Mouse (Mus musculus): ENCODE results near the gene Ccdc78. TPM values are rescaled to one million over a fixed set of nuclear protein-coding genes. Genes with fewer than 3 reads are reported as not detected.

Ccdc78 gene
- polyA plus RNA-seq, 1 experiment from 2014 or later: 0.18 TPM

DNA sequence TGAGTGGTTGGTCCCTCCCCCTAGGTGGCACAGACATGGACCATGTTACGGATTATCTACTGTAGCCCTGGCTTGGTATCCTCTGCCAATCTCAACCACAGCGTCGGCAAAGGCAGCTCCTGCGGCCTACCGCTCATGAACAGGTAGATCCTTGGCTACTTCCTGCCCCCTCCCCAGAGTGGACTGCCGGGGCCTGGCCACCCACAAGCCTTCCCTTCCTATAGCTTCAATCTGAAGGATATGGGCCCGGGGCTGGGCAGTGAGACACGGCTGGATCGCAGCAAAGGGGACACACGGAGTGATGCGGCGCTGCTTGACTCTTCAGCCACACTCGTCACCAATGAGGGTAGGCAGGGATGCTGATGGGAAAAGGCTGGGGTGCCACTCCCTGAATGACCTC lies 40.6 kb downstream of the Ccdc78 start:
- Histone ChIP-seq H3K36me3 (ENCODE audit: control insufficient read depth, insufficient read depth, low read length) (peaks cover 45% of the 10 kb centered on the region), H3K9ac (replicated peaks; ENCODE audit: low read length) (no peak overlapping the region), H3K4me3 (replicated peaks; ENCODE audit: low read depth, low read length) (no peak overlapping the region), H3K4me1 (ENCODE audit: control insufficient read depth, insufficient read depth, low read length) (peaks cover 39% of the 10 kb centered on the region), H3K4me2 (ENCODE audit: low read length) (no peak overlapping the region), H3K9me3 (ENCODE audit: control insufficient read depth, low read length) (no peaks in the 10 kb centered on the region), H3K27ac (replicated peaks; ENCODE audit: low read depth, low read length) (no peak overlapping the region), H3K27me3 (ENCODE audit: control insufficient read depth, insufficient read depth, low read length) (no peaks in the 10 kb centered on the region)
- no peak for ATAC-seq (ENCODE audit: low FRiP score, low TSS enrichment)
- DNase-seq: no peak
- 96% methylated on average over 13 of the region's 13 CpGs for WGBS

DNA sequence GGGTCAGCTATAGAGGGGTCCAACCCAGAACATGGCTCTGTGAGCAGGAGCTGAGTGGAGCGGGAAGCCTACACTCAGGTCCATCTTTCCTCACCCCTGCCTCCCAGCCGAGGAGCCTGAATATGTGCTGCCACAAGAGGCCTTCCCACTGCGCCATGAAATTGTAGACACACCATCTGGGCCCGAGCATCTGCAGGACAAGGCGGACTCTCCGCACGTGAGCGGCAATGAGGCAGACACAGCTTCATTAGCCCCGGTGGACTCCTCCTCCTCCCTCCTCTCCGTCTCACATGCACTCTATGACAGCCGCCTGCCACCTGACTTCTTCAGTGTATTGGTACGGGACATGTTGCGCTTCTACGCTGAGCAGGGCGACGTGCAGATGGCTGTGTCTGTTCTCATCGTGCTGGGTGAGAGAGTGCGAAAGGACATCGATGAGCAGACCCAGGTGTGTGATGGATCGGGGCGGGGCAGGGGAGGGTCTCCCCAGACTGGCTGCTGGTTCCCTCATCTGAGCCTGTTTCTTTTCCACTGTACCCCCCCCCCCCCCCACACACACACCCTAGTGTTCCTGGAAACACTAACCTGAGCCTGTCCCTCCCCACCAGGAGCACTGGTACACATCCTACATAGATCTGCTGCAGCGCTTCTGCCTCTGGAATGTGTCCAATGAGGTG lies 41.3 kb downstream of the Ccdc78 start:
- no peak overlapping the region for H3K27ac ChIP-seq (replicated peaks; ENCODE audit: low read depth, low read length)
- no peak overlapping the region for H3K9ac ChIP-seq (replicated peaks; ENCODE audit: low read length)
- ATAC-seq (ENCODE audit: low FRiP score, low TSS enrichment) (no peak), DNase-seq (no peak)
- no peaks in the 10 kb centered on the region for H3K27me3 ChIP-seq (ENCODE audit: control insufficient read depth, insufficient read depth, low read length)
- peaks cover 42% of the 10 kb centered on the region for H3K4me1 ChIP-seq (ENCODE audit: control insufficient read depth, insufficient read depth, low read length)
- H3K4me3 ChIP-seq (replicated peaks; ENCODE audit: low read depth, low read length): peak overlapping the region; percentile 70; the same call in 1 of the 2 replicates
- whole genome bisulfite sequencing: 91% methylated on average over 22 of the region's 22 CpGs
- peak overlapping the region; percentile 95 for H3K4me2 ChIP-seq (ENCODE audit: low read length)
- no peaks in the 10 kb centered on the region for H3K9me3 ChIP-seq (ENCODE audit: control insufficient read depth, low read length)
- H3K36me3 ChIP-seq (ENCODE audit: control insufficient read depth, insufficient read depth, low read length): peaks cover 45% of the 10 kb centered on the region

DNA sequence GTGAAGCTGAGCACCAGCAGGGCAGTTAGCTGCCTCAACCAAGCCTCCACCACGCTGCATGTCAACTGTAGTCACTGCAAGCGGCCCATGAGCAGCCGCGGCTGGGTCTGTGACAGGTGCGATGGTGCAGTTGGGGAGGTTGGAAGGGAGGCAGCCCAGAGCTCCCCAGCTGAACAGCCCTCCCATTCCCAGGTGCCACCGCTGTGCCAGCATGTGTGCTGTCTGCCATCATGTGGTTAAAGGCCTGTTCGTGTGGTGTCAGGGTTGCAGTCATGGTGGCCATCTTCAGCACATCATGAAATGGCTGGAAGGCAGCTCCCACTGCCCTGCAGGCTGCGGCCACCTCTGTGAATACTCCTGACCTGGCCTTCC lies 41.8 kb downstream of the Ccdc78 start:
- Histone ChIP-seq H3K4me2 (ENCODE audit: low read length) (peak overlapping the region; percentile 95), H3K4me3 (replicated peaks; ENCODE audit: low read depth, low read length) (peak overlapping the region; percentile 70), H3K4me1 (ENCODE audit: control insufficient read depth, insufficient read depth, low read length) (peaks cover 39% of the 10 kb centered on the region), H3K9me3 (ENCODE audit: control insufficient read depth, low read length) (no peaks in the 10 kb centered on the region), H3K36me3 (ENCODE audit: control insufficient read depth, insufficient read depth, low read length) (peaks cover 45% of the 10 kb centered on the region), H3K9ac (replicated peaks; ENCODE audit: low read length) (0 out of 2 replicates have a peak overlapping the region, but pooled peaks have one; percentile 78), H3K27me3 (ENCODE audit: control insufficient read depth, insufficient read depth, low read length) (no peaks in the 10 kb centered on the region), H3K27ac (replicated peaks; ENCODE audit: low read depth, low read length) (peak overlapping the region; percentile 91; the same call in 1 of the 2 replicates)
- WGBS: 89% methylated on average over 8 of the region's 8 CpGs
- no peak for DNase-seq
- no peak for ATAC-seq (ENCODE audit: low FRiP score, low TSS enrichment)

DNA sequence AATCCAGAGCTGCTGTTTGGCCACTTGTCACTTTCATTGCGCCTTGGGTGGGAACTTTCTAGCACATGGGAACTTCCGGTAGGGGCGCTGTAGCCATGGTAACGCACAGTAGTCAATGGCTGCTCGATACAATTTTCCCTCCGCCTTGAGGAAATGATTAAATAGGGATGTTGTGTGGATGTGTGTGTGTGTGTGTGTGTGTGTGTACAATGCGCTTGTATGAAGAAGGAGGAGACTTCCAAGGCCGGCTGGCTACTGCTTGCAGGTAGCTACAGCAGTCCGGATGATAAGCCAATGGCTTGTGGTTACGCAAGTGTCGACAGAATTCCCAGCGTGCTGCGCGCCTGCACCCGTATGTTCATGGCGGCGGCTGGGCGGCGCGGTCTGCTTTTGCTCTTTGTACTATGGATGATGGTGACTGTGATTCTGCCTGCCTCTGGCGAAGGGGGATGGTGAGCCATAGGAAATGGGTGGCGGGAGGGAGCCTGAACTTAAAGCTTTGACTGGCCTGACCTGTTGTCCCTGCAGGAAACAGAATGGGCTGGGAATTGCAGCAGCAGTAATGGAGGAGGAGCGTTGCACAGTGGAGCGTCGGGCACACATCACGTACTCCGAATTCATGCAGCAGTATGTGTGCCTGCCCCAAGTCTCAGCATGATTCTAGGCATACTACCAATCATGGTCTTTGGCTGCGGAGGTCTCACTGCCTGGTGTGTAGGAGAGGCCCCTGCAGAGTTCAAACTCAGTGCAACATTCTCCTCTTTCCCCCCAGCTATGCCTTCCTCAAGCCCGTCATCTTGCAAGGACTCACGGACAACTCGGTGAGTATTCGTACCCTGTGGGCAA lies 42.6 kb downstream of the Ccdc78 start, which contains the start of gene Jmjd8:
Gene Jmjd8, plus strand, starts transcription at position 156 of the 846 bp plus-strand sequence.
- Histone ChIP-seq H3K4me3 (replicated peaks; ENCODE audit: low read depth, low read length) (peak within 1 kb of the TSS; percentile 70), H3K36me3 (ENCODE audit: control insufficient read depth, insufficient read depth, low read length) (peaks cover 45% of the 10 kb centered on the region)
- 1% methylated on average over 32 of the region's 32 CpGs for WGBS

DNA sequence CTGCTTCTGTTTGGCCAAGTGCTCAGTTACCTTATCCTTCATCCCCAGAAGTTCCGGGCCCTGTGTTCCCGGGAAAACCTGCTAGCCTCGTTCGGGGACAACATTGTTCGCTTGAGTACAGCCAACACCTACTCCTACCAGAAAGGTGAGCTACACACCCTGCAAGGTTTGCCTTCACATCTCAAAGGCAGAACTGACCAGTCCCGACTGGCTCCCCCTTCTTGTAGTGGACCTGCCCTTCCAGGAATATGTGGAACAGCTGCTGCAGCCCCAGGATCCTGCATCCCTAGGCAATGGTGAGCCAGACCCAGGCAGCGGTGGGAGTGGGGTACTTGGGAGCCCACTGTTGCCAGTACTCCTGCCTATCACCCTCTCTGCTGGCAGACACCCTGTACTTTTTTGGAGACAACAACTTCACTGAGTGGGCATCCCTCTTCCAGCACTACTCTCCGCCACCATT lies 43.2 kb downstream of the Ccdc78 start:
- Histone ChIP-seq H3K4me1 (ENCODE audit: control insufficient read depth, insufficient read depth, low read length) (peaks cover 39% of the 10 kb centered on the region), H3K4me3 (replicated peaks; ENCODE audit: low read depth, low read length) (peak overlapping the region; percentile 70), H3K27ac (replicated peaks; ENCODE audit: low read depth, low read length) (peak overlapping the region; percentile 91), H3K36me3 (ENCODE audit: control insufficient read depth, insufficient read depth, low read length) (peaks cover 47% of the 10 kb centered on the region), H3K9ac (replicated peaks; ENCODE audit: low read length) (peak overlapping the region; percentile 78), H3K27me3 (ENCODE audit: control insufficient read depth, insufficient read depth, low read length) (no peaks in the 10 kb centered on the region), H3K4me2 (ENCODE audit: low read length) (peak overlapping the region; percentile 95), H3K9me3 (ENCODE audit: control insufficient read depth, low read length) (no peaks in the 10 kb centered on the region)
- no peak for ATAC-seq (ENCODE audit: low FRiP score, low TSS enrichment)
- DNase-seq: no peak
- 38% methylated on average over 8 of the region's 8 CpGs for WGBS

More for the DNA sequence above, 42.6 kb downstream of the Ccdc78 start, which contains the start of gene Jmjd8:
- Histone ChIP-seq H3K9me3 (ENCODE audit: control insufficient read depth, low read length) (no peaks in the 10 kb centered on the region), H3K9ac (replicated peaks; ENCODE audit: low read length) (peak within 1 kb of the TSS; percentile 78), H3K4me2 (ENCODE audit: low read length) (peak within 1 kb of the TSS; percentile 95), H3K27ac (replicated peaks; ENCODE audit: low read depth, low read length) (peak within 1 kb of the TSS; percentile 91), H3K4me1 (ENCODE audit: control insufficient read depth, insufficient read depth, low read length) (peaks cover 39% of the 10 kb centered on the region), H3K27me3 (ENCODE audit: control insufficient read depth, insufficient read depth, low read length) (no peaks in the 10 kb centered on the region)
- ATAC-seq (ENCODE audit: low FRiP score, low TSS enrichment) (peak; percentile 59), DNase-seq (peak; percentile 92)

DNA sequence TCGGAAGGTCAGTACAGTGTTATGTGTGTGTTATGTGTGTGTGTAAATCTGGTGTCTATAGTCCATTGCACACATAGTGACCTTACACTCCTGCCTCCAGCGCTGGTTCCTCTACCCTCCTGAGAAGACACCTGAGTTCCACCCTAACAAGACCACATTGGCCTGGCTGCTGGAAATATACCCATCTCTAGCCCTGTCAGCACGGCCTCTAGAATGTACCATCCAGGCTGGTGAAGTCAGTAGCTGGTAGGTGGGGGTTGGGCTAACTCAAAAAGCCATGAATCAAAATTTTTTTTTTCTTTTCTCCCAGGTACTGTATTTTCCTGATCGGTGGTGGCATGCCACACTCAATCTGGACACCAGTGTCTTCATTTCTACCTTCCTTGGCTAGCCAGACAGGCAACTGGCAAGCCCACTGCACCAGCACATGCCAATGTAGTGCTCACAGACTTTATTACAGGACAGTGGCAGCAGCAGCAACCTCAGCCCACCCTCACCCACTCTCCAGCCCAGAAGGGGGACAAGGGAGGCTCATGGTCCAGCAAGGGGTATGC lies 43.9 kb downstream of the Ccdc78 start:
- Histone ChIP-seq H3K36me3 (ENCODE audit: control insufficient read depth, insufficient read depth, low read length) (peaks cover 48% of the 10 kb centered on the region), H3K4me3 (replicated peaks; ENCODE audit: low read depth, low read length) (peak overlapping the region; percentile 70; the same call in 1 of the 2 replicates), H3K9me3 (ENCODE audit: control insufficient read depth, low read length) (no peaks in the 10 kb centered on the region), H3K9ac (replicated peaks; ENCODE audit: low read length) (no peak overlapping the region; the same call in 1 of the 2 replicates), H3K4me2 (ENCODE audit: low read length) (peak overlapping the region; percentile 95), H3K27ac (replicated peaks; ENCODE audit: low read depth, low read length) (no peak overlapping the region), H3K4me1 (ENCODE audit: control insufficient read depth, insufficient read depth, low read length) (peaks cover 41% of the 10 kb centered on the region), H3K27me3 (ENCODE audit: control insufficient read depth, insufficient read depth, low read length) (no peaks in the 10 kb centered on the region)
- WGBS: 89% methylated on average over 4 of the region's 4 CpGs
- ATAC-seq (ENCODE audit: low FRiP score, low TSS enrichment) (no peak), DNase-seq (no peak)

DNA sequence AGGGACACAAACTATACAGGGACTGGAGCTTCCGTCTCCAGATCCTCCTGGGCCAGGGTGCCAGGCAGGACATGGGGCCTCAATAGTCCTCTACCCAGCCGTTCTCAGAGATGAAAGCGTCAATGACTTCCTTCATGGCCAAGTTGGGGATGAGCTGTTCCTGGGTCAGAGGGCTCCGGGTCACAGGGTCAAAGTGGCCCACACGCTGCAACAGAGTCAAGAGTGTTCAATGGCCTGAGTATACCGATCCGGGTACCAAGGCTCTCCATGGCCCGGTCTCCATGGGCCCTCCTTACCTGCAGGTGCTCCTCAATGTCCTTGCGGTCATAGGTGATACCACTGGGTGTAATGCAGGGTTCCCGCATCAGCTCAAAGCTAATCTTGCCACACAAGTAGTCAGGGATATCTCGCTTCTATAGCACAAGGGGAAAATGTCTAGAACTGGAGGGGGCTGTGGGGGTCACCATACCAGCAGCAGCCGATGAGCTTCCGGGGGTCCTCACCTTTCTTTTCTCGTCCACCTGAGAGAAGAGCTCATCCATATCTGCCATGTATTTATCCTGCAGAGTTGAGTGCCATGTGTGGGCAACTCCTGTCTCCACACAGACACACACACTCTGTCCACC lies 44.5 kb downstream of the Ccdc78 start:
- WGBS: 86% methylated on average over 14 of the region's 14 CpGs
- Histone ChIP-seq H3K4me1 (ENCODE audit: control insufficient read depth, insufficient read depth, low read length) (peaks cover 48% of the 10 kb centered on the region), H3K4me2 (ENCODE audit: low read length) (peak overlapping the region; percentile 95), H3K9me3 (ENCODE audit: control insufficient read depth, low read length) (no peaks in the 10 kb centered on the region), H3K27ac (replicated peaks; ENCODE audit: low read depth, low read length) (no peak overlapping the region), H3K36me3 (ENCODE audit: control insufficient read depth, insufficient read depth, low read length) (peaks cover 48% of the 10 kb centered on the region), H3K4me3 (replicated peaks; ENCODE audit: low read depth, low read length) (peak overlapping the region; percentile 82; the same call in 1 of the 2 replicates), H3K27me3 (ENCODE audit: control insufficient read depth, insufficient read depth, low read length) (no peaks in the 10 kb centered on the region), H3K9ac (replicated peaks; ENCODE audit: low read length) (no peak overlapping the region; the same call in 1 of the 2 replicates)
- ATAC-seq (ENCODE audit: low FRiP score, low TSS enrichment) (no peak), DNase-seq (no peak)
